Mouse (Mus musculus) heart, adult 2 months (tissue): ENCODE measurements around the gene Ppp2r2d. TPM values are rescaled to one million over a fixed set of nuclear protein-coding genes. Genes with fewer than 3 reads are reported as not detected.

Experiments
- DNase-seq, 2 experiments: peaks; one replicate each; pipeline ENCODE4 v3.0.0; 2021
- H3K27ac ChIP-seq: fragments of 200-600 bp; 2 replicates; pipeline ENCODE4 v1.8.1; 2022
- H3K27me3 ChIP-seq: fragments of 200-500 bp; 2 replicates; pipeline ENCODE4 v1.6.1; 2012; ENCODE audit warnings: mild to moderate bottlenecking, low read length, inconsistent platforms, mixed read lengths; ENCODE audit not compliant: control insufficient read depth, insufficient read depth
- H3K36me3 ChIP-seq: fragments of 200-500 bp; 2 replicates; pipeline ENCODE4 v1.6.1; 2012; ENCODE audit warnings: low read length, inconsistent platforms; ENCODE audit not compliant: control insufficient read depth, insufficient read depth
- H3K4me1 ChIP-seq: fragments of 200-500 bp; 2 replicates; pipeline ENCODE4 v1.6.1; 2011; ENCODE audit warnings: low read length; ENCODE audit not compliant: control insufficient read depth, insufficient read depth
- H3K4me3 ChIP-seq: fragments of 200-600 bp; 2 replicates; pipeline ENCODE4 v1.8.1; 2022
- H3K79me2 ChIP-seq: fragments of 200-500 bp; replicated peaks from 2 replicates; pipeline ENCODE4 v1.6.1; 2012; ENCODE audit warnings: mild to moderate bottlenecking, inconsistent platforms, low read length, moderate library complexity, mixed read lengths; ENCODE audit not compliant: control insufficient read depth, insufficient read depth
- H3K9ac ChIP-seq: fragments of 200-500 bp; 2 replicates; pipeline ENCODE4 v1.6.1; 2012; ENCODE audit warnings: low read depth, mild to moderate bottlenecking, control low read depth, inconsistent platforms, low read length, mixed read lengths
- CTCF ChIP-seq: fragments of 200-600 bp; IDR thresholded peaks from 2 replicates; pipeline ENCODE4 v1.8.1; 2022; ENCODE audit warnings: antibody characterized with exemption, mild to moderate bottlenecking, moderate library complexity
- EP300 ChIP-seq: fragments of 200-500 bp; IDR thresholded peaks from 2 replicates; pipeline ENCODE4 v1.6.1; 2011; ENCODE audit warnings: low read depth, low read length, control low read depth; ENCODE audit not compliant: insufficient read depth
- POLR2A ChIP-seq: fragments of 200-500 bp; IDR thresholded peaks from 2 replicates; pipeline ENCODE4 v1.6.1; 2011; ENCODE audit warnings: mild to moderate bottlenecking, low read depth, low read length, control low read depth; ENCODE audit not compliant: insufficient read depth
- WGBS: fragments of 180-500 bp; shearing (Covaris S2); methylation state at CpG from one replicate; pipeline ENCODE4 v1.1.7; 2018; 5-methylcytosine and 5-hydroxymethylcytosine counted together
- intact Hi-C: fragments of 180-260 bp; cut with DNase I; formaldehyde crosslinking; loops from one replicate; pipeline ENCODE4 v1.15.1; 2025
- polyA plus RNA-seq: library from polyadenylated mRNA; depleted of rRNA; stranded (reverse); fragments of >200 nt; gene quantifications from 2 replicates; pipeline ENCODE4 v1.2.3, GENCODE M21; 2012
- total RNA-seq, 2 experiments: library from RNA; stranded (reverse); gene quantifications; 2 replicates each; pipeline ENCODE4 v1.2.3; 2021

The Ppp2r2d gene
- total and polyA plus RNA-seq, 3 experiments = 18.2 to 42.4 (median 37.7) TPM

DNA sequence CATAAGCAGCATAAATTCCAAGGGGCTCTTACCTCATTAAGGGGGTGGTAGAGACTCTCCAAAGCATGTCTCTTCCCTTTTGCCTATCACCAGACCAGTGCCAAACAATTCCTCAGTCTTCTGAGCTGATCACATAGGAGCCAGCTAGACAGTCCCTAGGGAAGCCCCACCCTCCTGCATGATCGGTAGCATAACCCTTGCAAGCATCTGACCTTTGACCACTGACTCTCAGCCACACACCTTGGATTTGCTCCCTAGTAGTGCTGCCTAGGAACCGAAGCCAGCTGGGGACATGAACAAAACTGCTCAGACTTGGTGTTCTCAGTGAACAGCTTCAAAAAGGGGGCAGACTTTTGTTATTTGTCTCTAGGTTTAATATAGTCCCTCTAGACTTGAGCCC lies 52.2 kb downstream of the Ppp2r2d start:
- no peaks in the 10 kb centered on the region; the same call in 1 of the 2 replicates for H3K79me2 ChIP-seq
- H3K4me1 ChIP-seq = no peaks in the 10 kb centered on the region; the same call in 1 of the 2 replicates
- H3K9ac ChIP-seq = no peak overlapping the region
- DNase-seq = no peak
- TF ChIP-seq POLR2A (no peak), CTCF (no peak), EP300 (no peak)
- intact Hi-C loops = no loop called here
- peaks cover 16% of the 10 kb centered on the region for H3K36me3 ChIP-seq
- H3K4me3 ChIP-seq = no peak overlapping the region
- H3K27me3 ChIP-seq = no peaks in the 10 kb centered on the region
- no peak overlapping the region for H3K27ac ChIP-seq
- WGBS = 48% methylated on average over 2 of the region's 2 CpGs

DNA sequence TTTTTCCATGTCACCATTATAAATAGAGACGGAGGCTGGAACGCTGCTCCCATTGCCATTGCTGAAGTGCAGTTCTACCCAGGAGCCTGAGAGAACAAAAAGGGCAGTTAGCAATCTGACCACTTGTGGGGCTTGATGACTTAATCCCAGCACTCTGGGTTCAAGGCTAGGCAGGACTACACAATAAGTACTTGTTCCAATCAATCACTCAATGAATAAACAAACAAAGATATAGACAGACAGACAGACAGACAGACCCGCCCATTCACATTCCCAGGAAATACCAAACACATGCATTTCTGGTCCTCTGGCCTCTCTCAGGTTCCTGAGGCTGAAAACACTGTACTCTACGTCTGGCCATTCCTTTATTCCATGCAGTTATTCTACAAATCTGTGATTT lies 52.9 kb downstream of the Ppp2r2d start:
- WGBS = 80% methylated on average over 4 of the region's 4 CpGs
- intact Hi-C loops = no loop called here
- H3K9ac ChIP-seq = no peak overlapping the region
- H3K27ac ChIP-seq = no peak overlapping the region
- H3K36me3 ChIP-seq = peaks cover 18% of the 10 kb centered on the region
- no peak for TF ChIP-seq CTCF
- TF ChIP-seq EP300 = no peak
- TF ChIP-seq POLR2A = no peak
- H3K79me2 ChIP-seq = no peaks in the 10 kb centered on the region; the same call in 1 of the 2 replicates
- H3K27me3 ChIP-seq = no peaks in the 10 kb centered on the region
- peaks cover under 1% of the 10 kb centered on the region; the same call in 1 of the 2 replicates for H3K4me1 ChIP-seq
- DNase-seq = no peak
- no peak overlapping the region for H3K4me3 ChIP-seq

DNA sequence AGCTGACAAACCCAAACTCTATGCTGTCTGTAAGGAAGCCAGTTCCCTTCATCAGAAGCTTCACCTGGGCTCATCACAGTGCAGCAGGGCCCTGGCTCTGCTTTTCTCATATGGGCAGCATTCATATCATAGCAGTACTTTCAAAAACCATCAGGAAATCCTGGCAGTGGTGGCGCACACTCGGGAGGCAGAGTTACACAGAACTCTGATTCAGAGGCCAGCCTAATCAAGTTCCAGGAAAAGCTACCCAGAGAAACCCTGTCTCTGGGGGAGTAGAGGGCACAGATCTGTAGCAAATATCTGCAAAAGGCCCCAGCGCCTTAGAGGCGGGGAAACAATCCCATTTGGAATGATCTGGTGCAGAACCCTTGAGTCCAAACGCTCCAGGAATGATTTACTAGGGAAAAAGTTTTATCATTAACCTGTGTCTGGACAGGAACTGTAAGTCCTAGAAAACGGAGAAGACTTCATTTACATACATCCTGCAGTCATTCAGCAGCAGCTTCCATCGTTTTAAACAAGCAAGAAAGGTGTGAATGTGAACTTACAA lies 58.1 kb downstream of the Ppp2r2d start:
- no peak for DNase-seq
- 36% methylated on average over 7 of the region's 7 CpGs for WGBS
- intact Hi-C loops = no loop called here
- Histone ChIP-seq H3K4me1 (peaks cover 11% of the 10 kb centered on the region), H3K27ac (no peak overlapping the region; the same call in 1 of the 2 replicates), H3K36me3 (peaks cover 15% of the 10 kb centered on the region), H3K9ac (no peak overlapping the region), H3K4me3 (no peak overlapping the region), H3K27me3 (no peaks in the 10 kb centered on the region), H3K79me2 (peaks cover 4% of the 10 kb centered on the region)
- TF ChIP-seq POLR2A = no peak
- TF ChIP-seq CTCF = no peak
- TF ChIP-seq EP300 = no peak

DNA sequence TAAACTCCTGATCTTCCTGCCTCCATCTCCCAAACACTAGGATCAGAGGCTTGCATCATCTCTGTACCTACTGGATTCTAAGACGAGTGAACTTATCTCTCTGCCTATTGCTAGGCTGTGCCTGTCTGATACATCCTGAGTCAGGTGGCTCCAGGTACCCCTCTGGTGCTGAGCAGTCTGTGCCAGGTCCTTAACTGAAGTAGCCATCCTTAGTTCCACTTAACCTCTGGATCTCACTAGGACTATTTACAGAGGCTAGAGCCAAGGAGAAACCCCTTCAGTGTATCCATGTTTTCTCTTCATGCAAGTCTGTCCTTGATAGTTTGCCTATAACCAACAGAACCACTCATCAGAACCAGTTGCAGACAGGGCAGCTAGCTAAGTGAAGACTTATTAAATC lies 60.6 kb downstream of the Ppp2r2d start:
- Histone ChIP-seq H3K9ac (peak overlapping the region; percentile 45), H3K4me1 (peaks cover 13% of the 10 kb centered on the region), H3K4me3 (peak overlapping the region; percentile 96), H3K79me2 (peaks cover 6% of the 10 kb centered on the region), H3K27me3 (no peaks in the 10 kb centered on the region), H3K27ac (peak overlapping the region; percentile 94), H3K36me3 (peaks cover 14% of the 10 kb centered on the region)
- 28% methylated on average over 1 of the region's 1 CpGs for WGBS
- no peak for DNase-seq
- TF ChIP-seq EP300 = no peak
- TF ChIP-seq CTCF = no peak
- no peak for TF ChIP-seq POLR2A
- intact Hi-C loops = loop anchor here (2.0 to 5.0 kb wide), 3 partner anchors 16 to 59 kb away; partner anchors contain the start of genes Mapk1ip1 and Ppp2r2d

DNA sequence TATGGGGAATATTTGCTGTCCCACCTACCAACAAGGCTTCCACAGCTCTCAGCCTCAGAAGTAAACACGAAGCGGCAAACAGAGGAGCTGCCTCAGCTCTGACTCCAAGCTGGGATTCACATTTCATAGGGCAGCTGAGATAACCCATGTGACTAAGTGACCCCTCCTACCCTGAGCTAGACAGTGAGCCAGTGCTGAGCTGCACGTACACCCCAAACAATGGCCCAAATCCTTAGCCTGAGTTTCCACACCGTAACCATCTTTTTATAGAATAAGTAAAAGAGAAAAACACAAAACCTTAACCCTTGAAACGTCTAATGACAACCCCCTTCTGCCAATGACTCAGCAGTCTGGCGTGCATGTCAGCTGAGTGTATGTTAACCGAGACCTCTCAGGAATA lies 61.2 kb downstream of the Ppp2r2d start:
- Histone ChIP-seq H3K9ac (peak overlapping the region; percentile 45), H3K27ac (peak overlapping the region; percentile 94), H3K36me3 (peaks cover 14% of the 10 kb centered on the region), H3K4me3 (peak overlapping the region; percentile 96), H3K27me3 (no peaks in the 10 kb centered on the region), H3K79me2 (peaks cover 6% of the 10 kb centered on the region), H3K4me1 (peaks cover 13% of the 10 kb centered on the region)
- intact Hi-C loops = loop anchor here (2.0 to 5.0 kb wide), 3 partner anchors 16 to 60 kb away; partner anchors contain the start of genes Mapk1ip1 and Ppp2r2d
- 7% methylated on average over 7 of the region's 7 CpGs for WGBS
- DNase-seq = peak; percentile 71 to 74
- TF ChIP-seq EP300 (peak; percentile 60; the same call in 1 of the 2 replicates), CTCF (no peak), POLR2A (peak; percentile 75)

DNA sequence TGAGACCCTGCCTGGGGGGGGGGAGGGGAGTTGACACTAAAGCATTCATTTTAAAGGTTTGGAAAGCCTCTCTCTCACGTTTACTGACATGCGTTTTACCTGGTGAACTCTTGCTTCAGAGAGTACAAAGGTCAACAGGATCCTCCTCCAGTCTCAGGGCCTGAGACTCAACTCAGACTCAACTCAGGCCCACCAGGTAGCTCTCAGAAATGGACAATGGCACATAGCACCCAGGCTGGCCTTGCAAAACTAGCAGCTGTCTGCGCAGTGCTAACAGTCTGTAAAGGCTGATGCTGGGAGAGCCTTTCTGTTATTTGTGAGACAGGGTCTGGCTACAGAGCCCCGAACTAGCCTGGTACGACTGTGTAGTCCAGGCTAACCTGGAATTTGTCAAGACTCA lies 62.1 kb downstream of the Ppp2r2d start:
- intact Hi-C loops = loop anchor here (2.0 to 5.0 kb wide), 3 partner anchors 15 to 61 kb away; partner anchors contain the start of genes Mapk1ip1 and Ppp2r2d
- DNase-seq = no peak
- H3K27me3 ChIP-seq = no peaks in the 10 kb centered on the region
- H3K4me3 ChIP-seq = peak overlapping the region; percentile 96
- peak overlapping the region; percentile 94 for H3K27ac ChIP-seq
- H3K4me1 ChIP-seq = peaks cover 13% of the 10 kb centered on the region
- no peak for TF ChIP-seq EP300
- no peak for TF ChIP-seq POLR2A
- TF ChIP-seq CTCF = no peak
- H3K79me2 ChIP-seq = peaks cover 6% of the 10 kb centered on the region
- H3K36me3 ChIP-seq = peaks cover 14% of the 10 kb centered on the region
- WGBS = 77% methylated on average over 5 of the region's 5 CpGs
- H3K9ac ChIP-seq = peak overlapping the region; percentile 97
